Mouse (Mus musculus): ENCODE results near the gene Atg13. TPM values are rescaled to one million over a fixed set of nuclear protein-coding genes. Genes with fewer than 3 reads are reported as not detected.

The Atg13 gene
- total RNA-seq, 2 experiments from 2014 or later, result 39.2 to 48.4 TPM

Other genes with a start within 250 kb of the Atg13 start
- 10 to 100 TPM; 45.0 to 49.6 TPM for gene Ckap5, start 183.8 kb downstream of the Atg13 start, total RNA-seq (2021)
- not detected for gene F2, start 74.2 kb downstream of the Atg13 start, total RNA-seq (2021)
- 1 to 10 TPM; 5.2 to 5.7 TPM for gene Zfp408, start 60.8 kb downstream of the Atg13 start, total RNA-seq (2021)
- gene Arhgap1, start 60.7 kb downstream of the Atg13 start, total RNA-seq (2021), result 10 to 100 TPM; 24.7 to 27.7 TPM
- gene Harbi1, start 276 bp upstream of the Atg13 start, total RNA-seq (2021), result 1 to 10 TPM; 5.9 to 6.2 TPM
- gene Ambra1, start 19.6 kb upstream of the Atg13 start, total RNA-seq (2021), result 10 to 100 TPM; 14.5 to 16.8 TPM
- not detected for gene Chrm4, start 216.7 kb upstream of the Atg13 start, total RNA-seq (2021)
- gene Mdk, start 221.7 kb upstream of the Atg13 start, total RNA-seq (2021), result 1 to 10 TPM; 4.4 TPM
- not detected for gene Gm9821, start 235.1 kb upstream of the Atg13 start, total RNA-seq (2021)

Measured in heart, postnatal 25 days (tissue).